Mouse (Mus musculus): ENCODE measurements around the gene Pclo.
"Not testable (repeated sequence)": the region's sequence is repeated elsewhere in the genome, so short reads cannot be mapped to it uniquely, and the experiment has no call there.

The Pclo gene

GRCm38 (mm10) chr5:14514631-14515523, at the start of gene Pclo:
Gene Pclo (plus strand): TSS chr5:14514918.
- in situ Hi-C loops (cut with MboI): no loop called here

- in situ Hi-C loops (cut with MboI): not testable (repeated sequence)
These were observed 20.3 kb upstream of the Pclo start for GRCm38 (mm10) chr5:14494431-14494830.

- in situ Hi-C loops (cut with MboI): no loop called here
These were observed 6.2 kb upstream of the Pclo start for GRCm38 (mm10) chr5:14508522-14508921.

- in situ Hi-C loops (cut with MboI): no loop called here
These were observed 5.1 kb upstream of the Pclo start for GRCm38 (mm10) chr5:14509621-14510020.

- in situ Hi-C loops (cut with MboI): no loop called here
These were observed 3.6 kb downstream of the Pclo start for GRCm38 (mm10) chr5:14518131-14518832.

GRCm38 (mm10) chr5:14522006-14522405, 7.3 kb downstream of the Pclo start:
- in situ Hi-C loops (cut with MboI): no loop called here

- in situ Hi-C loops (cut with MboI): no loop called here
These were observed 11.3 kb downstream of the Pclo start for GRCm38 (mm10) chr5:14526038-14526437.

GRCm38 (mm10) chr5:14527796-14528195, 13.1 kb downstream of the Pclo start:
- in situ Hi-C loops (cut with MboI): no loop called here

- in situ Hi-C loops (cut with MboI): no loop called here
These were observed 17.2 kb downstream of the Pclo start for GRCm38 (mm10) chr5:14531906-14532305.

- in situ Hi-C loops (cut with MboI): no loop called here
These were observed 24.6 kb downstream of the Pclo start for GRCm38 (mm10) chr5:14539346-14539745.

- in situ Hi-C loops (cut with MboI): no loop called here
These were observed 25.4 kb downstream of the Pclo start for GRCm38 (mm10) chr5:14539961-14540627.

- in situ Hi-C loops (cut with MboI): no loop called here
These were observed 60.9 kb downstream of the Pclo start for GRCm38 (mm10) chr5:14575626-14576025.

- in situ Hi-C loops (cut with MboI): no loop called here
These were observed 76.8 kb downstream of the Pclo start for GRCm38 (mm10) chr5:14591479-14591878.

GRCm38 (mm10) chr5:14595426-14596013, 80.8 kb downstream of the Pclo start:
- in situ Hi-C loops (cut with MboI): no loop called here

GRCm38 (mm10) chr5:14608318-14608717, 93.6 kb downstream of the Pclo start:
- in situ Hi-C loops (cut with MboI): no loop called here

- in situ Hi-C loops (cut with MboI): no loop called here
These were observed 106.4 kb downstream of the Pclo start for GRCm38 (mm10) chr5:14621146-14621545.

- in situ Hi-C loops (cut with MboI): no loop called here
These were observed 108.6 kb downstream of the Pclo start for GRCm38 (mm10) chr5:14623360-14623759.

- in situ Hi-C loops (cut with MboI): no loop called here
These were observed 126.5 kb downstream of the Pclo start for GRCm38 (mm10) chr5:14641260-14641659.

- in situ Hi-C loops (cut with MboI): no loop called here
These were observed 131.1 kb downstream of the Pclo start for GRCm38 (mm10) chr5:14645856-14646255.

- in situ Hi-C loops (cut with MboI): no loop called here
These were observed 145.9 kb downstream of the Pclo start for GRCm38 (mm10) chr5:14660637-14661036.

- in situ Hi-C loops (cut with MboI): no loop called here
These were observed 147.5 kb downstream of the Pclo start for GRCm38 (mm10) chr5:14662180-14662579.

GRCm38 (mm10) chr5:14662603-14663002, 147.9 kb downstream of the Pclo start:
- in situ Hi-C loops (cut with MboI): no loop called here

Measured in mature B cell (primary cell).